Mouse (Mus musculus): ENCODE measurements around the gene Ppm1b. TPM values are rescaled to one million over a fixed set of nuclear protein-coding genes. Genes with fewer than 3 reads are reported as not detected.

Ppm1b gene
- polyA plus RNA-seq, 1 experiment from 2014 or later = 51.5 TPM

DNA sequence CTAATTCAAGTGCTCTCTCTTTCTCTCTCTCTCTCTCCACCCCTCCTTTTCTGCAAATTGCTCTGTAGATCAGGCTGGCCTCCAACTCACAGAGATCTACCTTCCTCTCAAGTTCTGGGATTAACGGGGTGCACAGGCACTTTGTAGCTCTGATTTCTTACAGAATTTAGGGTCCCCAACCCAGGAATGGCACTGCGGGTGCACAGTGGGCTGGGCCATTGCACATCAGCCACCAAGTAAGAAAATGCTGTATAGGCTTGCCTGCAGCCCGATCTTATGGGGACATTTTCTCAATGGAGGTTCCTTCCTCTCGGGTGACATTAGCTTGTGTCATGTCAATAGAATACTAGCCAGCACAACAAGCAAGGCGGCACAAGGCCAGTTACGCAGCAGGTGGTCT, 102.6 kb downstream of the Ppm1b start:
- H3K4me1 ChIP-seq (ENCODE audit: insufficient read depth, low read depth, low read length) = no peaks in the 10 kb centered on the region
- H3K9me3 ChIP-seq (ENCODE audit: low read length) = no peaks in the 10 kb centered on the region
- no peak overlapping the region for H3K27ac ChIP-seq (ENCODE audit: low read length)
- no peak overlapping the region for H3K4me3 ChIP-seq (ENCODE audit: low read depth, low read length)
- no peak overlapping the region for H3K4me2 ChIP-seq (replicated peaks; ENCODE audit: low read depth, low read length)
- whole genome bisulfite sequencing = 88% methylated on average over 6 of the region's 6 CpGs
- ATAC-seq (no peak), DNase-seq (ENCODE audit: low spot score) (no peak)
- no peaks in the 10 kb centered on the region for H3K27me3 ChIP-seq (replicated peaks; ENCODE audit: insufficient read depth, low read length)
- TF ChIP-seq EP300 (IDR thresholded peaks at IDR 0.05) = no peak
- no peaks in the 10 kb centered on the region; the same call in 1 of the 2 replicates for H3K36me3 ChIP-seq (ENCODE audit: insufficient read depth, low read length)
- H3K9ac ChIP-seq (replicated peaks; ENCODE audit: low read depth) = no peak overlapping the region

DNA sequence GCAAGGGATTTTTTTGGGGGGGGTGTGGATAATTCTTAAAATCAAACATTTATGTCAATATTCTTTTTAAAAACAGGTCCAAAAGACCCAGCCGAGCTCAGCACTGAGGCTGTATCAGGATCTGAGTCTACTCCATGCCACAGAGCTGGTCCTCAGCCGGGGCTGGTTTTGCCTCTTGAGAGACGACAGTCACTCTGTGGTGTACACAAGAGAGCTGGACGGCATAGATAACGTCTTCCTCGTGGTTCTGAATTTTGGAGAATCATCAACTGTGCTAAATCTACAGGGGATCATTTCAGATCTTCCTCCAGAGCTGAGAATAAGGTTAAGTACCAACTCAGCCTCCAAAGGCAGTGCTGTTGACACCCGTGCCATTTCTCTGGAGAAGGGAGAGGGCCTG, 107.0 kb downstream of the Ppm1b start:
- no peaks in the 10 kb centered on the region for H3K27me3 ChIP-seq (replicated peaks; ENCODE audit: insufficient read depth, low read length)
- no peak overlapping the region for H3K9ac ChIP-seq (replicated peaks; ENCODE audit: low read depth)
- no peak overlapping the region for H3K4me3 ChIP-seq (ENCODE audit: low read depth, low read length)
- no peak overlapping the region for H3K27ac ChIP-seq (ENCODE audit: low read length)
- peaks cover 16% of the 10 kb centered on the region for H3K36me3 ChIP-seq (ENCODE audit: insufficient read depth, low read length)
- no peaks in the 10 kb centered on the region for H3K4me1 ChIP-seq (ENCODE audit: insufficient read depth, low read depth, low read length)
- H3K9me3 ChIP-seq (ENCODE audit: low read length) = no peaks in the 10 kb centered on the region
- 79% methylated on average over 7 of the region's 7 CpGs for WGBS
- TF ChIP-seq CTCF (IDR thresholded peaks at IDR 0.05) (no peak), EP300 (IDR thresholded peaks at IDR 0.05) (no peak)
- ATAC-seq (no peak), DNase-seq (ENCODE audit: low spot score) (no peak)
- no peak overlapping the region for H3K4me2 ChIP-seq (replicated peaks; ENCODE audit: low read depth, low read length)

DNA sequence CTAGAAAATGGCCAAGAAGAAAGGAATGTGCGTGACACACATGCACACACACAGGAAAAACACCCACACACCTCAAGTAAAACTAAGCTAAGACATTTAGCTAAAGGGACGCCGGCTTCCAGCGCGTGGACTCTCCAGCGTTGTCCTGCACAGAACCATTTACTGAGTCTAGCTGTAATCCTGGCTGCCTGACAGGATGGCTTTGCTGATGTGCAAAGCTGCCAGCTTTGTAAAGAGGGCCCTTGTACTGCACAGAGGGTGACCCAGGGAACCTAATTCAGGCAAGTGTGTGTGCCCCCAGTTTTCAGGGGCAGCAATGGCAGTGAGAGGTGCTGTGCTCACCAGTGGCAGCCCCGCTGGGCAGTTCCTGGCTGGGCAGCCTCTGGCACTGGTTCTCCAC, 110.8 kb downstream of the Ppm1b start:
- no peaks in the 10 kb centered on the region for H3K9me3 ChIP-seq (ENCODE audit: low read length)
- no peaks in the 10 kb centered on the region for H3K27me3 ChIP-seq (replicated peaks; ENCODE audit: insufficient read depth, low read length)
- no peak for DNase-seq (ENCODE audit: low spot score)
- H3K4me1 ChIP-seq (ENCODE audit: insufficient read depth, low read depth, low read length) = no peaks in the 10 kb centered on the region
- no peak overlapping the region for H3K27ac ChIP-seq (ENCODE audit: low read length)
- H3K9ac ChIP-seq (replicated peaks; ENCODE audit: low read depth) = no peak overlapping the region
- 90% methylated on average over 7 of the region's 7 CpGs for WGBS
- no peak for ATAC-seq
- peaks cover 16% of the 10 kb centered on the region for H3K36me3 ChIP-seq (ENCODE audit: insufficient read depth, low read length)
- no peak for TF ChIP-seq EP300 (IDR thresholded peaks at IDR 0.05)
- TF ChIP-seq CTCF (IDR thresholded peaks at IDR 0.05) = no peak
- H3K4me2 ChIP-seq (replicated peaks; ENCODE audit: low read depth, low read length) = no peak overlapping the region
- no peak overlapping the region for H3K4me3 ChIP-seq (ENCODE audit: low read depth, low read length)

DNA sequence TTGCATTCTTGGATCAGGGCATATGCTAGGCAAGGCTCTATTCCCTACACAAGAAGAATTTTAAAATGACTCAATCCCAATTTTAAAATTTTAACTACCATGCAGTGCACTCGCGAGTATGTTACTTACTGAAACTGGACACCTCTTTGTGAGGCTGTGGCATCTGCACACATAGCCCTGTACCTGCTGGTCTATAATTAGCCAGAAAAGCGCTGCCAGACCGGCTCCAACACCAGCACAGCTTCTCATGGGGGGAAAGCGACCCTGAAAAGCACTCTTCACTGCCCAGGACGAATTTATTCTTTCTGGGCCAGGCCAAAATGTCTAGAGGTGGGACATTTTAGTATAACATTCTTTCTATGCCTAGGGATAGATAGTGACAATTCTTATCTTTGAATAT, 114.1 kb downstream of the Ppm1b start:
- TF ChIP-seq EP300 (IDR thresholded peaks at IDR 0.05) (no peak), CTCF (IDR thresholded peaks at IDR 0.05) (no peak)
- 88% methylated on average over 6 of the region's 6 CpGs for WGBS
- DNase-seq (ENCODE audit: low spot score) (no peak), ATAC-seq (no peak)
- Histone ChIP-seq H3K4me2 (replicated peaks; ENCODE audit: low read depth, low read length) (no peak overlapping the region), H3K27me3 (replicated peaks; ENCODE audit: insufficient read depth, low read length) (no peaks in the 10 kb centered on the region), H3K36me3 (ENCODE audit: insufficient read depth, low read length) (peaks cover 7% of the 10 kb centered on the region; the same call in 1 of the 2 replicates), H3K9me3 (ENCODE audit: low read length) (no peaks in the 10 kb centered on the region), H3K4me3 (ENCODE audit: low read depth, low read length) (no peak overlapping the region), H3K9ac (replicated peaks; ENCODE audit: low read depth) (no peak overlapping the region), H3K4me1 (ENCODE audit: insufficient read depth, low read depth, low read length) (no peaks in the 10 kb centered on the region), H3K27ac (ENCODE audit: low read length) (no peak overlapping the region)

DNA sequence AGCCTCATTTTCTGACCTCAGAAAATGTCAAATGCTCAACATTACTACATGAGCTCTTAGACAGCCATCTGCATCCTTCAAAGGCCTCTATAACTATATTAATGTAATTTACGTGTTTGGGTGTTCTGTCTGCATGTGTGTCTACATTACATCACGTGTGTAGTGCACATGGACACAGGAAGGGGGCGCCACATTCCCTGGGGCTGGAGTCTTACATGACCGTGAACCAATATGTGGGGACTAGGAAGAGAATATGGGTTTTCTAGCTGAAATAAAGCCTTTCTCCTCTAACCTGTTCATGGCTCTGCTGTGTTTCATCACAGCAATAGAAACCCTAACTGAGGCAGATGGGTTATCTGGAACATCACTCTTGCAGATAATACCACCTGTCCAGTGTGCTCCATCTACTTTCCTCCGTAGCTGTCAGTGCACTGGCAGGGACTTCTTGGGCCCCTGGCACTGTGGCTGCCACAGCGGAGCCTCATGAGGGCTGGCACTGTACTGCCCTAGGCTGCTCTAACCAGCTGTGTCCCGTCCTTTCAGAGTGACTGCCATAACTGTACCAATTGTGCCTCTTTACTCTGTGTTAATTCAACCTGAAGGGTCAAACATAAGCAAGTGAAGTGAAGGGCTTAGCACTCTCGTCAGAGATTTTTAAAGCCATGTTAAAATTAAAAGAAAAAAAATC, 114.7 kb downstream of the Ppm1b start:
- TF ChIP-seq CTCF (IDR thresholded peaks at IDR 0.05) = peak; percentile 25; the same call in 1 of the 2 replicates
- TF ChIP-seq EP300 (IDR thresholded peaks at IDR 0.05) = no peak
- Histone ChIP-seq H3K9ac (replicated peaks; ENCODE audit: low read depth) (no peak overlapping the region), H3K27ac (ENCODE audit: low read length) (no peak overlapping the region), H3K4me2 (replicated peaks; ENCODE audit: low read depth, low read length) (no peak overlapping the region), H3K36me3 (ENCODE audit: insufficient read depth, low read length) (peaks cover 5% of the 10 kb centered on the region; the same call in 1 of the 2 replicates), H3K4me3 (ENCODE audit: low read depth, low read length) (no peak overlapping the region), H3K4me1 (ENCODE audit: insufficient read depth, low read depth, low read length) (no peaks in the 10 kb centered on the region), H3K27me3 (replicated peaks; ENCODE audit: insufficient read depth, low read length) (no peaks in the 10 kb centered on the region), H3K9me3 (ENCODE audit: low read length) (no peaks in the 10 kb centered on the region)
- no peak for ATAC-seq
- DNase-seq (ENCODE audit: low spot score) = no peak
- 95% methylated on average over 8 of the region's 8 CpGs for WGBS

DNA sequence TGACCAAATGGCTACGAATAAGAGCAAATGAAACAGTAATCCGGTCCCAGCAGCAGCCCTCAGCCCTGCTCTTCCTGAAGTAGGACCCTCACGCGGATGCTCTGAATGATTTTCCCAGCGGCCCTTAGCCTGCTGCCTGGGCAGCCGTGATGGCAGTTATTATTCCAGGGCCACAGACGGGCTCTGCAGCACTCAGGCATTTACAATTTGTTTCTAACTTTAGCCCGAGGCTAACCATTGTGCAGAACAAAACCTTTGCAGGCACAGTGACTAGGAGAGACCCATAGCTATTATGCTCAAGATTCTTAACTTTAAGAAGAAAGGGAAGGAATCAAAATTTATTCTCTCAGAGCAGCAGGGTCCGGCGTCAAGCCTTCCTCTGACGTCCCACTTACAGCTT, 115.8 kb downstream of the Ppm1b start:
- Histone ChIP-seq H3K9ac (replicated peaks; ENCODE audit: low read depth) (no peak overlapping the region), H3K27me3 (replicated peaks; ENCODE audit: insufficient read depth, low read length) (no peaks in the 10 kb centered on the region), H3K36me3 (ENCODE audit: insufficient read depth, low read length) (no peaks in the 10 kb centered on the region), H3K4me3 (ENCODE audit: low read depth, low read length) (no peak overlapping the region), H3K4me2 (replicated peaks; ENCODE audit: low read depth, low read length) (no peak overlapping the region), H3K9me3 (ENCODE audit: low read length) (no peaks in the 10 kb centered on the region), H3K27ac (ENCODE audit: low read length) (no peak overlapping the region), H3K4me1 (ENCODE audit: insufficient read depth, low read depth, low read length) (no peaks in the 10 kb centered on the region)
- DNase-seq (ENCODE audit: low spot score) = no peak
- WGBS = 71% methylated on average over 11 of the region's 11 CpGs
- TF ChIP-seq EP300 (IDR thresholded peaks at IDR 0.05) (no peak), CTCF (IDR thresholded peaks at IDR 0.05) (no peak)
- no peak for ATAC-seq

DNA sequence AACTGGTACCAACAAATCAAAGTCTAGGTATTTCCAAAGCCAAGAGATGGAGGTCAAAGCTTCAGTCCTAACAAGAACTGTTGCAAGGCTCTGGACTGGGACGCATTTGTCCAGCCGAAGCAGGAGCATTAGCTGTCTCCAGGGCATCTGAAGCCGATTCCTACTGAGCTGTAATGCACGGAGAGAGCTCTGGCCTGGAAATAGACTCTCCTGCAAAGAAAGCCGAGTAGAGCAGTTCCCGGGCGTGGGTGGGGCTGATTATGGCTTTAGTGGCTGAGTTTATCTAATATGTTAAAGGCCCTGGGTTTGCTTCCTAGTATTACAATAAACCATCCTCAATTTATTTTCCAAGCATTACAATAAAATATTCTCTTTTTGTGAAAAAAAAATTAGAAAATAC, 116.7 kb downstream of the Ppm1b start:
- H3K27ac ChIP-seq (ENCODE audit: low read length) = no peak overlapping the region
- 82% methylated on average over 7 of the region's 7 CpGs for WGBS
- no peak overlapping the region for H3K4me2 ChIP-seq (replicated peaks; ENCODE audit: low read depth, low read length)
- no peak for TF ChIP-seq CTCF (IDR thresholded peaks at IDR 0.05)
- TF ChIP-seq EP300 (IDR thresholded peaks at IDR 0.05) = no peak
- ATAC-seq = no peak
- H3K27me3 ChIP-seq (replicated peaks; ENCODE audit: insufficient read depth, low read length) = no peaks in the 10 kb centered on the region
- no peaks in the 10 kb centered on the region for H3K4me1 ChIP-seq (ENCODE audit: insufficient read depth, low read depth, low read length)
- H3K9ac ChIP-seq (replicated peaks; ENCODE audit: low read depth) = no peak overlapping the region
- no peaks in the 10 kb centered on the region for H3K9me3 ChIP-seq (ENCODE audit: low read length)
- no peak overlapping the region for H3K4me3 ChIP-seq (ENCODE audit: low read depth, low read length)
- no peak for DNase-seq (ENCODE audit: low spot score)
- H3K36me3 ChIP-seq (ENCODE audit: insufficient read depth, low read length) = no peaks in the 10 kb centered on the region

Other genes with a start within 250 kb of the Ppm1b start
- 11.2 and 12.1 TPM in 2 replicates for gene Lrpprc, start 166.0 kb upstream of the Ppm1b start, polyA plus RNA-seq (2015; fragmentation: Nextera tagmentation; extraction: Ambion mirVana)
- 0.16 and 0.25 TPM in 2 replicates for gene Slc3a1, start 71.6 kb downstream of the Ppm1b start, polyA plus RNA-seq (2015; fragmentation: Nextera tagmentation; extraction: Ambion mirVana)
- 9.4 and 11.0 TPM in 2 replicates for gene Prepl, start 133.5 kb downstream of the Ppm1b start, polyA plus RNA-seq (2015; fragmentation: Nextera tagmentation; extraction: Ambion mirVana)
- gene Camkmt, start 133.8 kb downstream of the Ppm1b start, polyA plus RNA-seq (2015; fragmentation: Nextera tagmentation; extraction: Ambion mirVana) = 3.2 and 5.3 TPM in 2 replicates